Mouse (Mus musculus) liver, postnatal 0 days (tissue): ENCODE measurements at regions not wholly inside any gene's neighbourhood (a gene's known extent, or its start where the extent isn't known, plus 50 kb on each side); places are given as distances from the start of the nearest gene placed in this dataset.

ENCODE experiments used
- ATAC-seq: fragments of 200-750 bp; cut with Nextera tagmentation; 2 replicates; pipeline ENCODE4 v1.8.0; 2017; ENCODE audit warnings: mild to moderate bottlenecking, moderate library complexity
- DNase-seq: peaks from one replicate; pipeline ENCODE4 v3.0.0-alpha.2; 2016
- H3K27ac ChIP-seq: fragments of 300-500 bp; sonication (generic); 2 replicates; pipeline ENCODE4 v1.5.1; 2014; ENCODE audit warnings: antibody characterized with exemption, moderate library complexity, mild to moderate bottlenecking, low read depth
- H3K27me3 ChIP-seq: fragments of 300-500 bp; sonication (generic); 2 replicates; pipeline ENCODE4 v1.6.1; 2014; ENCODE audit warnings: low read length, control low read depth, mixed read lengths; ENCODE audit not compliant: insufficient read depth
- H3K36me3 ChIP-seq: fragments of 300-500 bp; sonication (generic); replicated peaks from 2 replicates; pipeline ENCODE4 v1.6.1; 2014; ENCODE audit warnings: mild to moderate bottlenecking, control low read depth, low read length, moderate library complexity, mixed read lengths; ENCODE audit not compliant: insufficient read depth
- H3K4me1 ChIP-seq: fragments of 300-500 bp; sonication (generic); 2 replicates; pipeline ENCODE4 v1.6.1; 2014; ENCODE audit warnings: antibody characterized with exemption, mild to moderate bottlenecking, control low read depth; ENCODE audit not compliant: insufficient read depth
- H3K4me2 ChIP-seq: fragments of 300-500 bp; sonication (generic); 2 replicates; pipeline ENCODE4 v1.6.1; 2014; ENCODE audit warnings: low read depth, mild to moderate bottlenecking, low read length, moderate library complexity, mixed read lengths
- H3K4me3 ChIP-seq: fragments of 300-500 bp; sonication (generic); 2 replicates; pipeline ENCODE4 v1.5.1; 2014; ENCODE audit warnings: low read depth, low read length
- H3K9ac ChIP-seq: fragments of 300-500 bp; sonication (generic); replicated peaks from 2 replicates; pipeline ENCODE4 v1.6.1; 2014; ENCODE audit warnings: mild to moderate bottlenecking, moderate library complexity
- H3K9me3 ChIP-seq: fragments of 300-500 bp; sonication (generic); 2 replicates; pipeline ENCODE4 v1.6.1; 2016; ENCODE audit warnings: mild to moderate bottlenecking, control low read depth, low read length, mixed read lengths
- CTCF ChIP-seq: sonication (generic); IDR thresholded peaks from 2 replicates; pipeline ENCODE4 v1.5.1; 2016; ENCODE audit warnings: antibody characterized with exemption, low read depth
- EP300 ChIP-seq: IDR thresholded peaks from 2 replicates; pipeline ENCODE4 v1.6.1; 2016; ENCODE audit warnings: antibody characterized with exemption, low read depth, mild to moderate bottlenecking
- WGBS: fragments of 180-500 bp; shearing (Covaris S2); extraction: QIAGEN DNeasy Blood & Tissue Kit; methylation state at CpG from one replicate; pipeline ENCODE4 v1.1.7; 2014; ENCODE audit not compliant: insufficient replicate concordance; 5-methylcytosine and 5-hydroxymethylcytosine counted together

- no peak for TF ChIP-seq EP300
- no peak for TF ChIP-seq CTCF
- Histone ChIP-seq H3K4me2 (no peak overlapping the region), H3K36me3 (no peaks in the 10 kb centered on the region), H3K27me3 (no peaks in the 10 kb centered on the region), H3K4me1 (no peaks in the 10 kb centered on the region), H3K9ac (no peak overlapping the region), H3K27ac (no peak overlapping the region), H3K4me3 (no peak overlapping the region), H3K9me3 (no peaks in the 10 kb centered on the region)
- 46% methylated on average over 6 of the region's 6 CpGs for WGBS
- ATAC-seq (no peak), DNase-seq (no peak)
These were observed 139.6 kb upstream of the 1700056E22Rik start for GRCm38 (mm10) chr1:184173739-184174138.

- Histone ChIP-seq H3K4me1 (no peaks in the 10 kb centered on the region), H3K9ac (no peak overlapping the region), H3K36me3 (no peaks in the 10 kb centered on the region), H3K27ac (no peak overlapping the region), H3K9me3 (no peaks in the 10 kb centered on the region), H3K4me2 (no peak overlapping the region), H3K4me3 (no peak overlapping the region), H3K27me3 (no peaks in the 10 kb centered on the region)
- TF ChIP-seq CTCF (no peak), EP300 (no peak)
- DNase-seq (no peak), ATAC-seq (no peak)
- WGBS: 80% methylated on average over 2 of the region's 2 CpGs
These were observed 138.9 kb upstream of the 1700056E22Rik start for GRCm38 (mm10) chr1:184172986-184173385.

GRCm38 (mm10) chr1:184171601-184172000 is 137.5 kb upstream of the 1700056E22Rik start:
- Histone ChIP-seq H3K36me3 (no peaks in the 10 kb centered on the region), H3K9me3 (no peaks in the 10 kb centered on the region), H3K4me2 (no peak overlapping the region), H3K4me1 (no peaks in the 10 kb centered on the region), H3K27me3 (no peaks in the 10 kb centered on the region), H3K4me3 (no peak overlapping the region), H3K9ac (no peak overlapping the region), H3K27ac (no peak overlapping the region)
- TF ChIP-seq CTCF (no peak), EP300 (no peak)
- no peak for DNase-seq
- ATAC-seq: no peak
- WGBS: 61% methylated on average over 7 of the region's 7 CpGs

GRCm38 (mm10) chr1:184170926-184171325 is 136.8 kb upstream of the 1700056E22Rik start:
- Histone ChIP-seq H3K36me3 (no peaks in the 10 kb centered on the region), H3K4me1 (no peaks in the 10 kb centered on the region), H3K4me3 (no peak overlapping the region), H3K9ac (no peak overlapping the region), H3K27ac (no peak overlapping the region), H3K27me3 (no peaks in the 10 kb centered on the region), H3K4me2 (no peak overlapping the region), H3K9me3 (no peaks in the 10 kb centered on the region)
- TF ChIP-seq CTCF: no peak
- TF ChIP-seq EP300: no peak
- ATAC-seq (no peak), DNase-seq (no peak)
- whole genome bisulfite sequencing: 60% methylated on average over 3 of the region's 3 CpGs

- WGBS: 41% methylated on average over 1 of the region's 1 CpGs
These were observed 135.9 kb upstream of the 1700056E22Rik start for GRCm38 (mm10) chr1:184169967-184170366.

GRCm38 (mm10) chr1:184169034-184169783 is 135.1 kb upstream of the 1700056E22Rik start:
- DNase-seq (no peak), ATAC-seq (no peak)
- no peak overlapping the region for H3K4me2 ChIP-seq
- H3K27me3 ChIP-seq: no peaks in the 10 kb centered on the region
- H3K4me3 ChIP-seq: no peak overlapping the region
- no peak overlapping the region for H3K9ac ChIP-seq
- H3K4me1 ChIP-seq: no peaks in the 10 kb centered on the region
- H3K36me3 ChIP-seq: no peaks in the 10 kb centered on the region
- WGBS: 46% methylated on average over 7 of the region's 7 CpGs
- H3K27ac ChIP-seq: no peak overlapping the region
- H3K9me3 ChIP-seq: no peaks in the 10 kb centered on the region
- TF ChIP-seq EP300 (no peak), CTCF (no peak)

More at GRCm38 (mm10) chr1:184169967-184170366, 135.9 kb upstream of the 1700056E22Rik start:
- ATAC-seq: no peak
- H3K27me3 ChIP-seq: no peaks in the 10 kb centered on the region
- no peak overlapping the region for H3K27ac ChIP-seq
- no peak overlapping the region for H3K4me3 ChIP-seq
- H3K36me3 ChIP-seq: no peaks in the 10 kb centered on the region
- no peak overlapping the region for H3K4me2 ChIP-seq
- H3K9ac ChIP-seq: no peak overlapping the region
- H3K4me1 ChIP-seq: no peaks in the 10 kb centered on the region
- H3K9me3 ChIP-seq: no peaks in the 10 kb centered on the region
- no peak for DNase-seq
- no peak for TF ChIP-seq EP300
- TF ChIP-seq CTCF: no peak
